Mouse (Mus musculus) adipose tissue, adult 10 weeks (tissue): Measurements from ENCODE around the gene Gpm6b. TPM values are rescaled to one million over a fixed set of nuclear protein-coding genes. Genes with fewer than 3 reads are reported as not detected.

ENCODE experiments used
- polyA plus RNA-seq: library from polyadenylated mRNA; stranded (reverse); fragments of 350-450 nt; fragmentation: Illumina TruSeq; extraction: RNeasy Lipid Tissue Mini Kit (QIAGEN cat#74804); gene quantifications from one replicate; pipeline ENCODE4 v1.2.3, GENCODE M21; 2014; ENCODE audit warnings: low read depth, low replicate concordance

Gpm6b gene
- polyA plus RNA-seq, result 16.2 TPM

DNA sequence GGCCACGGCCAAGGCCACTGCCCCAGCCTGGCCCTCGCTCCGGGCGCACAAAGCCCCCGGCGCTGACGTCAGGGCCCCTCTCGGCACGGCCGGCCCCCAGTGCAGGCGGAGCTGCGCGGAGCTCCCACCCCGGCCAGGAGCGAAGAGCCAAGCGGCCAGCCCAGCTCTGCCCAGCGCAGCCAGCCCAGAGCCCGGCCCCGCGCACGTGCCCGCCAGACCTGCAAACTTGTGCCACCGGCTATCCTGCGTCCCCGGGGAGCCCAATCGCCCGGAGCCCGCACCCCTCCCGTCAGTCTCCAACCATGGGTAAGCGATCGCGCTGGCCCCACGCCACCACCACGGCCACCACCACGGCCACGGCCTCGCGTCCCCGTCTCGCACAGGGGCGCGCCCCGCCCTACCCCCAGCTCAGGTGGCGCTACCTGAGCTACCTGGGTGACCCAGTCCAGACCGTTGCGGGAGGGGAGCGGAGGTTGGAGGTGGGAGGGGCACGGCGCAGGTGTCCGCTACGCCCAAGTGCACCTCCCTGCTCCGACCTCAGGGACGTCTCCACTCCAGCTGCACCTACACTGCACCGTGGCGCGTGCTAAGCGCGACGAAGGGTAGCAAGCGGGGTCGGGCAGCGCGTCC, at the start of gene Gpm6b:
Gene Gpm6b (plus strand): TSS at position 81 of the 630 bp plus-strand sequence.

Other genes starting within 250 kb of the Gpm6b start
- 4.5 TPM for gene Gemin8, start 68.5 kb upstream of the Gpm6b start, polyA plus RNA-seq
- gene Trappc2, start 201.7 kb downstream of the Gpm6b start, polyA plus RNA-seq, result 17.1 TPM
- gene Ofd1, start 201.8 kb downstream of the Gpm6b start, polyA plus RNA-seq, result 9.3 TPM
- 39.7 TPM for gene Rab9, start 241.0 kb downstream of the Gpm6b start, polyA plus RNA-seq